Mouse (Mus musculus) adipocyte (in vitro differentiated cells): Measurements from ENCODE around the gene Snx29.

Experiments used
- DNase-seq: peaks from one replicate; pipeline ENCODE4 v3.0.0-alpha.2; 2016; ENCODE audit warnings: low spot score

The Snx29 gene

GRCm38 (mm10) chr16:11729111-11729510 lies 406.4 kb downstream of the Snx29 start:
- no peak for DNase-seq

GRCm38 (mm10) chr16:11729815-11730214 lies 407.1 kb downstream of the Snx29 start:
- no peak for DNase-seq

GRCm38 (mm10) chr16:11731014-11731535 lies 408.4 kb downstream of the Snx29 start:
- DNase-seq: no peak

- peak; percentile 23 for DNase-seq
Observed at GRCm38 (mm10) chr16:11738341-11738740, 415.6 kb downstream of the Snx29 start.

GRCm38 (mm10) chr16:11741951-11742350 lies 419.2 kb downstream of the Snx29 start:
- no peak for DNase-seq

GRCm38 (mm10) chr16:11742351-11742750 lies 419.6 kb downstream of the Snx29 start:
- no peak for DNase-seq

GRCm38 (mm10) chr16:11743013-11743412 lies 420.3 kb downstream of the Snx29 start:
- DNase-seq: no peak

- no peak for DNase-seq
Observed at GRCm38 (mm10) chr16:11743724-11744123, 421.0 kb downstream of the Snx29 start.

- DNase-seq: no peak
Observed at GRCm38 (mm10) chr16:11746036-11746435, 423.3 kb downstream of the Snx29 start.

GRCm38 (mm10) chr16:11747867-11748266 lies 425.2 kb downstream of the Snx29 start:
- no peak for DNase-seq

GRCm38 (mm10) chr16:11749111-11749510 lies 426.4 kb downstream of the Snx29 start:
- DNase-seq: no peak

GRCm38 (mm10) chr16:11750605-11751004 lies 427.9 kb downstream of the Snx29 start:
- no peak for DNase-seq

GRCm38 (mm10) chr16:11752557-11752956 lies 429.8 kb downstream of the Snx29 start:
- DNase-seq: no peak

- no peak for DNase-seq
Observed at GRCm38 (mm10) chr16:11753466-11753865, 430.8 kb downstream of the Snx29 start.

- no peak for DNase-seq
Observed at GRCm38 (mm10) chr16:11754136-11754535, 431.4 kb downstream of the Snx29 start.

GRCm38 (mm10) chr16:11755281-11756066 lies 432.8 kb downstream of the Snx29 start:
- DNase-seq: no peak

- no peak for DNase-seq
Observed at GRCm38 (mm10) chr16:11756598-11757245, 434.0 kb downstream of the Snx29 start.

- no peak for DNase-seq
Observed at GRCm38 (mm10) chr16:11757471-11757870, 434.8 kb downstream of the Snx29 start.

- no peak for DNase-seq
Observed at GRCm38 (mm10) chr16:11757951-11758350, 435.2 kb downstream of the Snx29 start.

- DNase-seq: no peak
Observed at GRCm38 (mm10) chr16:11772318-11772717, 449.6 kb downstream of the Snx29 start.

GRCm38 (mm10) chr16:11774321-11774720 lies 451.6 kb downstream of the Snx29 start:
- no peak for DNase-seq

- no peak for DNase-seq
Observed at GRCm38 (mm10) chr16:11776528-11776927, 453.8 kb downstream of the Snx29 start.

- DNase-seq: peak; percentile 15
Observed at GRCm38 (mm10) chr16:11778191-11778590, 455.5 kb downstream of the Snx29 start.
